Mouse (Mus musculus): Measurements from ENCODE around the gene Myg1. TPM values are rescaled to one million over a fixed set of nuclear protein-coding genes. Genes with fewer than 3 reads are reported as not detected.
A peak's percentile ranks its signal among the peaks of the same experiment; 100 is the strongest.

Myg1 gene
- polyA plus RNA-seq (2012; rRNA removed) (108 and 117 TPM in 2 replicates), polyA plus RNA-seq (2014; fragmentation: Nextera tagmentation; extraction: Ambion mirVana) (91.1 and 92.1 TPM in 2 replicates)

GRCm38 (mm10) chr15:102331610-102332015 lies at the start of gene Myg1:
Gene Myg1 (plus strand): TSS chr15:102331709.
- H3K27me3 ChIP-seq (ENCODE audit: control insufficient read depth, insufficient read depth, low read length) = no peaks in the 10 kb centered on the region
- WGBS = 0% methylated on average over 30 of the region's 30 CpGs
- DNase-seq (ENCODE audit: low spot score) (peak; percentile 91), ATAC-seq (ENCODE audit: low FRiP score, low read depth) (peak; percentile 94)
- no peaks in the 10 kb centered on the region for H3K9me3 ChIP-seq (ENCODE audit: control insufficient read depth, low read length)
- peak within 1 kb of the TSS; percentile 83 for H3K4me2 ChIP-seq (replicated peaks; ENCODE audit: low read depth, low read length, severe bottlenecking)
- H3K4me3 ChIP-seq (replicated peaks; ENCODE audit: low read length) = peak within 1 kb of the TSS; percentile 65
- peak within 1 kb of the TSS; percentile 68 for H3K9ac ChIP-seq (ENCODE audit: low read depth, low read length, severe bottlenecking)
- H3K27ac ChIP-seq (replicated peaks; ENCODE audit: low read depth, low read length) = peak within 1 kb of the TSS; percentile 53
- peaks cover 14% of the 10 kb centered on the region for H3K4me1 ChIP-seq (ENCODE audit: control insufficient read depth, insufficient read depth, low read length)
- H3K36me3 ChIP-seq (ENCODE audit: control insufficient read depth, insufficient read depth, low read length) = peaks cover 68% of the 10 kb centered on the region
- no peak for TF ChIP-seq POLR2A (IDR thresholded peaks at IDR 0.05; ENCODE audit: borderline replicate concordance, extremely low read depth, insufficient read depth, insufficient read length)

GRCm38 (mm10) chr15:102282463-102283292 lies 48.8 kb upstream of the Myg1 start:
- H3K4me3 ChIP-seq (replicated peaks; ENCODE audit: low read length) = no peak overlapping the region
- H3K27me3 ChIP-seq (ENCODE audit: control insufficient read depth, insufficient read depth, low read length) = no peaks in the 10 kb centered on the region
- H3K4me1 ChIP-seq (ENCODE audit: control insufficient read depth, insufficient read depth, low read length) = peaks cover 11% of the 10 kb centered on the region; the same call in 1 of the 2 replicates
- no peak for TF ChIP-seq POLR2A (IDR thresholded peaks at IDR 0.05; ENCODE audit: borderline replicate concordance, extremely low read depth, insufficient read depth, insufficient read length)
- no peak overlapping the region for H3K9ac ChIP-seq (ENCODE audit: low read depth, low read length, severe bottlenecking)
- H3K9me3 ChIP-seq (ENCODE audit: control insufficient read depth, low read length) = no peaks in the 10 kb centered on the region
- H3K4me2 ChIP-seq (replicated peaks; ENCODE audit: low read depth, low read length, severe bottlenecking) = no peak overlapping the region
- WGBS = 83% methylated on average over 8 of the region's 8 CpGs
- ATAC-seq (ENCODE audit: low FRiP score, low read depth) = no peak
- no peak for DNase-seq (ENCODE audit: low spot score)
- peaks cover 24% of the 10 kb centered on the region for H3K36me3 ChIP-seq (ENCODE audit: control insufficient read depth, insufficient read depth, low read length)
- no peak overlapping the region for H3K27ac ChIP-seq (replicated peaks; ENCODE audit: low read depth, low read length)

GRCm38 (mm10) chr15:102283648-102284047 lies 47.9 kb upstream of the Myg1 start:
- ATAC-seq (ENCODE audit: low FRiP score, low read depth) = no peak
- H3K4me3 ChIP-seq (replicated peaks; ENCODE audit: low read length) = no peak overlapping the region
- no peak for TF ChIP-seq POLR2A (IDR thresholded peaks at IDR 0.05; ENCODE audit: borderline replicate concordance, extremely low read depth, insufficient read depth, insufficient read length)
- H3K9ac ChIP-seq (ENCODE audit: low read depth, low read length, severe bottlenecking) = no peak overlapping the region
- no peak overlapping the region for H3K27ac ChIP-seq (replicated peaks; ENCODE audit: low read depth, low read length)
- no peaks in the 10 kb centered on the region for H3K9me3 ChIP-seq (ENCODE audit: control insufficient read depth, low read length)
- DNase-seq (ENCODE audit: low spot score) = no peak
- H3K4me1 ChIP-seq (ENCODE audit: control insufficient read depth, insufficient read depth, low read length) = peaks cover 10% of the 10 kb centered on the region; the same call in 1 of the 2 replicates
- H3K27me3 ChIP-seq (ENCODE audit: control insufficient read depth, insufficient read depth, low read length) = no peaks in the 10 kb centered on the region
- WGBS = 68% methylated on average over 3 of the region's 3 CpGs
- no peak overlapping the region for H3K4me2 ChIP-seq (replicated peaks; ENCODE audit: low read depth, low read length, severe bottlenecking)
- peaks cover 24% of the 10 kb centered on the region for H3K36me3 ChIP-seq (ENCODE audit: control insufficient read depth, insufficient read depth, low read length)

- Histone ChIP-seq H3K4me3 (replicated peaks; ENCODE audit: low read length) (no peak overlapping the region), H3K9me3 (ENCODE audit: control insufficient read depth, low read length) (no peaks in the 10 kb centered on the region), H3K4me1 (ENCODE audit: control insufficient read depth, insufficient read depth, low read length) (no peaks in the 10 kb centered on the region), H3K4me2 (replicated peaks; ENCODE audit: low read depth, low read length, severe bottlenecking) (no peak overlapping the region), H3K27me3 (ENCODE audit: control insufficient read depth, insufficient read depth, low read length) (no peaks in the 10 kb centered on the region), H3K9ac (ENCODE audit: low read depth, low read length, severe bottlenecking) (no peak overlapping the region), H3K27ac (replicated peaks; ENCODE audit: low read depth, low read length) (no peak overlapping the region), H3K36me3 (ENCODE audit: control insufficient read depth, insufficient read depth, low read length) (peaks cover 4% of the 10 kb centered on the region)
- DNase-seq (ENCODE audit: low spot score) = peak; percentile 35
- ATAC-seq (ENCODE audit: low FRiP score, low read depth) = no peak
- TF ChIP-seq POLR2A (IDR thresholded peaks at IDR 0.05; ENCODE audit: borderline replicate concordance, extremely low read depth, insufficient read depth, insufficient read length) = no peak
Measured at GRCm38 (mm10) chr15:102287395-102287794, 44.1 kb upstream of the Myg1 start.

GRCm38 (mm10) chr15:102295633-102296367 lies 35.7 kb upstream of the Myg1 start, which contains the start of gene Espl1:
Gene Espl1 (plus strand): TSS chr15:102296266.
- peak within 1 kb of the TSS; percentile 49 for H3K9ac ChIP-seq (ENCODE audit: low read depth, low read length, severe bottlenecking)
- peaks cover 26% of the 10 kb centered on the region for H3K36me3 ChIP-seq (ENCODE audit: control insufficient read depth, insufficient read depth, low read length)
- H3K27ac ChIP-seq (replicated peaks; ENCODE audit: low read depth, low read length) = no peak within 1 kb of the TSS
- H3K4me2 ChIP-seq (replicated peaks; ENCODE audit: low read depth, low read length, severe bottlenecking) = peak within 1 kb of the TSS; percentile 93
- H3K27me3 ChIP-seq (ENCODE audit: control insufficient read depth, insufficient read depth, low read length) = no peaks in the 10 kb centered on the region
- H3K9me3 ChIP-seq (ENCODE audit: control insufficient read depth, low read length) = no peaks in the 10 kb centered on the region
- peak; percentile 96 for DNase-seq (ENCODE audit: low spot score)
- 0 out of 2 replicates have a peak, but pooled peaks have one; percentile 21 for TF ChIP-seq POLR2A (IDR thresholded peaks at IDR 0.05; ENCODE audit: borderline replicate concordance, extremely low read depth, insufficient read depth, insufficient read length)
- WGBS = 7% methylated on average over 25 of the region's 25 CpGs
- ATAC-seq (ENCODE audit: low FRiP score, low read depth) = peak; percentile 99
- H3K4me3 ChIP-seq (replicated peaks; ENCODE audit: low read length) = peak within 1 kb of the TSS; percentile 69
- peaks cover 6% of the 10 kb centered on the region for H3K4me1 ChIP-seq (ENCODE audit: control insufficient read depth, insufficient read depth, low read length)

Data from limb, embryonic 14.5 days (tissue).